Mouse (Mus musculus) left cerebral cortex, adult 18-20 months (tissue): ENCODE data around the gene Mlip. TPM values are rescaled to one million over a fixed set of nuclear protein-coding genes. Genes with fewer than 3 reads are reported as not detected.
"Not testable (repeated sequence)": the region's sequence is repeated elsewhere in the genome, so short reads cannot be mapped to it uniquely, and the experiment has no call there.

ENCODE experiments used
- DNase-seq, 2 experiments: peaks; one replicate each; pipeline ENCODE4 v3.0.0; 2021 to 2022; ENCODE audit warnings: low spot score in 2 of 2, mixed read lengths in 1 of 2
- long read RNA-seq, 2 experiments: library from polyadenylated mRNA; stranded (forward); transcript quantifications; one replicate each; pipeline ENCODE4 v2.0.0; 2021
- total RNA-seq, 2 experiments: library from RNA; stranded (reverse); gene quantifications; 2 replicates each; pipeline ENCODE4 v1.2.3; 2021

Gene Mlip
- 100 to 1,000 TPM; 118 to 137 TPM for total RNA-seq
- long read RNA-seq, experiment 1, partial matches to known transcripts = 11 of 100 reads
- long read RNA-seq, experiment 1, other reads (novel, unspliced or antisense) = 89 of 100 reads
- long read RNA-seq, experiment 2, partial matches to known transcripts = 7 of 65 reads
- long read RNA-seq, experiment 2, other reads (novel, unspliced or antisense) = 58 of 65 reads

- DNase-seq = no peak
Measured at GRCm38 (mm10) chr9:77352432-77353175, at the start of gene Mlip. Gene Mlip, minus strand, starts transcription at chr9:77352969.

GRCm38 (mm10) chr9:77399801-77400200 is 47.0 kb upstream of the Mlip start:
- DNase-seq = no peak

GRCm38 (mm10) chr9:77398856-77399631 is 46.3 kb upstream of the Mlip start:
- DNase-seq = no peak

- DNase-seq = no peak
Measured at GRCm38 (mm10) chr9:77397027-77397426, 44.3 kb upstream of the Mlip start.

GRCm38 (mm10) chr9:77391248-77391647 is 38.5 kb upstream of the Mlip start:
- DNase-seq = no peak

- DNase-seq = no peak
Measured at GRCm38 (mm10) chr9:77388956-77389355, 36.2 kb upstream of the Mlip start.

- peak in 1 of 2 experiments; percentile 19 for DNase-seq
Measured at GRCm38 (mm10) chr9:77386751-77387150, 34.0 kb upstream of the Mlip start.

- no peak for DNase-seq
Measured at GRCm38 (mm10) chr9:77385611-77386010, 32.8 kb upstream of the Mlip start.

- no peak for DNase-seq
Measured at GRCm38 (mm10) chr9:77384651-77385050, 31.9 kb upstream of the Mlip start.

GRCm38 (mm10) chr9:77383951-77384350 is 31.2 kb upstream of the Mlip start:
- no peak for DNase-seq

GRCm38 (mm10) chr9:77382514-77382913 is 29.7 kb upstream of the Mlip start:
- no peak for DNase-seq

- peak; percentile 81 to 91 for DNase-seq
Measured at GRCm38 (mm10) chr9:77381565-77381964, 28.8 kb upstream of the Mlip start.

GRCm38 (mm10) chr9:77379625-77380024 is 26.9 kb upstream of the Mlip start:
- peak; percentile 80 to 86 for DNase-seq

- DNase-seq = no peak
Measured at GRCm38 (mm10) chr9:77377696-77378095, 24.9 kb upstream of the Mlip start.

- peak; percentile 49 to 62 for DNase-seq
Measured at GRCm38 (mm10) chr9:77377082-77377481, 24.3 kb upstream of the Mlip start.

- DNase-seq = no peak
Measured at GRCm38 (mm10) chr9:77376561-77376960, 23.8 kb upstream of the Mlip start.

- DNase-seq = no peak
Measured at GRCm38 (mm10) chr9:77370706-77371105, 17.9 kb upstream of the Mlip start.

GRCm38 (mm10) chr9:77369262-77369661 is 16.5 kb upstream of the Mlip start:
- DNase-seq = peak in 1 of 2 experiments; percentile 16

GRCm38 (mm10) chr9:77364681-77365080 is 11.9 kb upstream of the Mlip start:
- DNase-seq = not testable (repeated sequence)

- DNase-seq = no peak
Measured at GRCm38 (mm10) chr9:77362906-77363305, 10.1 kb upstream of the Mlip start.

GRCm38 (mm10) chr9:77360654-77361053 is 7.9 kb upstream of the Mlip start:
- DNase-seq = no peak
